Mouse (Mus musculus) ovary, postnatal 36 days (tissue): ENCODE data around the gene Uqcr11.

ENCODE experiments used
- DNase-seq: peaks from one replicate; pipeline ENCODE4 v3.0.0; 2022; ENCODE audit warnings: low spot score, mixed read lengths

The Uqcr11 gene

DNA sequence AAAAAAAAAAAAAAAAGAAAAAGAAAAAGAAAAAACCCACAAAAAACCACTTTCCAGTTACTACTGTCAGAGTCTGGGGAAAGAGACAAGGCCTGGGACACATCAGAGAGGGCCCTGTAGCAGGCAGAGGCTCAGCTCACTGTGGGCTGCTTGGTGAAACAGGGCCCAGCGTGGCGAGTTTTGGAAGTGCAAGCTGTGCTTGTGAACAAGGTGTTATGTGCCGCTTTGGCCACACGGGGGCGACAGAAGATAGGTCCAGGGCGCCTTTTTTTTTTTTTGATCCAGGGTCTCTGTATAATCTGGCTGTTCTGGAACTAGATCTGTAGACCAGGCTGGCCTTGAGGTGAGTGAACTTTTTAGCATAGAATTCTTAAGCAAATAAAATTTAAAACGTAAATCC, 30.5 kb downstream of the Uqcr11 start:
- DNase-seq, result peak; percentile 90

GRCm38 (mm10) chr10:80374063-80374462, 32.6 kb downstream of the Uqcr11 start:
- peak; percentile 64 for DNase-seq

DNA sequence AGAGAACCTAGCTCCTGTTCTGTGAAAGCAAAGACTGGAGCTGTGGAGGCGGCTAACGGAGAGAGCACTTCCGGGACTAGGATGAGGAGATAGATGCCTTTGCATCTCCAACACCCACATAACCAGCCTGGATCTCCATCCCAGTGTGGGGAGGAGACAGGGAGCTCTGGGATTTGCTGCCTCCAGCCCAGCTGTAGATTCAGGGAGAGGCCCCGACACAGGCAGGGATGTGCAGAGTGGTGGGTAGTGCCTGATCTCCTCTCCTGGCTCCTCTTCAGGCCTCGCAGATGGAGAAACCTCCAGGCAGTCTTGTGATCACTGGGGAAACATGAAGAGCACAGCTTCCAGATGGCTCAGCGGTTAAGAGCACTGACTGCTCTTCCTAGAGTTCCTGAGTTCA, 33.9 kb downstream of the Uqcr11 start:
- DNase-seq, result no peak

- no peak for DNase-seq
Measured at GRCm38 (mm10) chr10:80371983-80372382, 34.6 kb downstream of the Uqcr11 start.

- DNase-seq, result peak; percentile 35
Measured at GRCm38 (mm10) chr10:80371411-80371966, 35.1 kb downstream of the Uqcr11 start.

DNA sequence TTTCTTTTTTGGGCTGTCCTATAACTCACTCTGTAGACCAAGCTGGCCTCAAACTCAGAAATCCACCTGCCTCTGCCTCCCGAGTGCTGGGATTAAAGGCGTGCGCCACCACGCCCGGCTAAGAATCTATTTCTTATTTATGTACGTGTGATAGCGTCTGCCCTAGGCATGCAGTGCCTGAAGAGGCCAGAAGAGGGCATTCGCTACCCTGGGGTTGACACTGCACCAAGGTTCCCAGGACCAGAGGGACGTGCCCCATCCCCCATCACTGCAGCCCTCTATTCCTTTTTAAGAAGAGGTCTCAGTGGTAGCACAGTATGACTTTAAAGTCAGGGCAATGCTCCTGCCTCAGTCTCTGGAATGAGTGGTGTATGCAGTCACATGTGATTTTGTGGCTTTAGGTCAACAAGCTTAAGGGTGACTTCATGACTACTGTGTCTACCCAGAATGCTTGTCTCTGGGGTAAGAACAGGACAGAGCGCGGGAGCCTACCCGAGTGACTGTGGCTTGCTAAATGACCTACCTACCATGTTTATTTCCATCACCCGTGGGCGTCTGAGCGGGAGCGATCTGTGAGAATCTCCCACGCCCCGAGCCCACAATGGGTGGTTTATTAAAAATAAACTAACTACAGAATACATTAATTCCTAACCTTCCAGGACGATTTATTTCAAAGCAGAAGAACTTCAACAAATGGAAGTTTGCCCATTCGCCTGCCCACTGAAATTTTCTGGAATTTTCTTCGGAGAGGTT, 36.5 kb downstream of the Uqcr11 start:
- DNase-seq, result no peak

DNA sequence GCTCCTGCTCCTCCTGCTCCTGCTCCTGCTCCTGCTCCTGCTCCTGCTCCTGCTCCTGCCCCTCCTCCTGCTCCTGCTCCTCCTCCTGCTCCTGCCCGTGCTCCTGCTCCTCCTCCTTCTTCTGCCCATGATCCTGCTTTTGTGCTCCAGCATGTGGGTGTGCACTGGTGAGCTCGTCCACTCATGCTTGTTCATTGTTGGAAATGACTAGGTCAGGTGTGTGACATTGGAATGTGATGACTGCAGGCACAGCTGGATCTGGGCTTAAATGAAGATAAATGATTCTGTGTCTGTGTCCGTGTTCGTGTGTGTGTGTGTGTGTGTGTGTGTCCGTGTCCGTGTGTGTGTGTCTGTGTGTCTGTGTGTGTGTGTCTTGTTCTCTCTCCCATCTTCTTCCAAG, 38.2 kb downstream of the Uqcr11 start:
- no peak for DNase-seq

DNA sequence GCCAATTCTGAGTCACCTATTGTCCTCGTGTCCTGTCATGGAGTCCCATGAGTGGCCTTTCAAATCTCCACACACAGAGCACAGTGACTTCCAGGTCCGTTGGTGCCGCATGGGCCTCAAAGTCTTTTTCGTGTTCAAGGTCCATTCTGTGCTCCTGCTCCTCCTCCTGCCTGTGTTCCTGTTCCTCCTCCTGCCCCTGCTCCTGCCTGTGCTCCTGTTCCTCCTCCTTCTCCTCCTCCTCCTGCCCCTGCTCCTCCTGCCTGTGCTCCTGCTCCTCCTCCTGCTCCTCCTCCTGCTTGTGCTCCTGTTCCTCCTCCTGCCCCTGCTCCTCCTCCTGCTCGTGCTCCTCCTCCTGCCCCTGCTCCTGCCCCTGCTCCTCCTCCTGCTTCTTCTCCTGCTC, 38.7 kb downstream of the Uqcr11 start:
- DNase-seq, result no peak

DNA sequence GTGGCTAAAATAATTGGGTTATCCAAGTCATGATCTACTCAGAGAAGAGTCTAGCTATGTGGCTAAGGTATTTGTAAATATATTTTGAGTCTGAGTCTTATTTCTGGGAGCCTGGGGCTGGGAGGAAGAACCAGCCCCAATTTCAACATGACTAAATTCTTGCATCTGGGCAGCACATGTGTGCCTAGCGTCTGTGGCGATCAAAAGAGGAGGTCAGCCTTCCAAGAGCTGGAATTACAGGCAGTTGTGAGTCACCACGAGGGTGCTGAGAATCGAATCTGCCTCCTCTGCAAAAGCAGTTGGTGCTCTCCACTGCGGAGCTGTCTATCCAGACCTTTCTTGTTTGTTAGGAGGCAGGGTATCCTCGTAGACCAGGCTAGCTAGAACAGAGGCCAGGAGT, 40.9 kb downstream of the Uqcr11 start:
- no peak for DNase-seq

DNA sequence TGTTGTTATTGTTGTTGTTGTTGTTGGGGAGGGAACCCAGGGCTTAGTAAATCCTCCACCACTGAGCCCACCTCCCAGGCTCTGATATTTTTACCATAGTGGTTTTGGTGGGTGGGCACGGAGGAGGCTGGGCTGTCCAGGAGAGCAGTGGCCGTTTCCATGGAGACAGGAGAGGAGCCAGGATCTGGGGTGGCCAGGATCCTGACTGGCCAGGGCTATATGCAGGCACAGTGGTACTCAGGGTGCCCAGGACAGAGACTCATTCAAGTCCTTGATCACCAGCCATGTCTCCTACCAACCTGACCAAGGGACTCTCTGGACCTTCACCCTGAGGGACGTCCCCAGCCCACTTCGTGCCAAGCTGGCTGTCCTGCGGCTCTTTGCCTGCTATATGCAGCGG, 42.9 kb downstream of the Uqcr11 start:
- DNase-seq, result no peak

DNA sequence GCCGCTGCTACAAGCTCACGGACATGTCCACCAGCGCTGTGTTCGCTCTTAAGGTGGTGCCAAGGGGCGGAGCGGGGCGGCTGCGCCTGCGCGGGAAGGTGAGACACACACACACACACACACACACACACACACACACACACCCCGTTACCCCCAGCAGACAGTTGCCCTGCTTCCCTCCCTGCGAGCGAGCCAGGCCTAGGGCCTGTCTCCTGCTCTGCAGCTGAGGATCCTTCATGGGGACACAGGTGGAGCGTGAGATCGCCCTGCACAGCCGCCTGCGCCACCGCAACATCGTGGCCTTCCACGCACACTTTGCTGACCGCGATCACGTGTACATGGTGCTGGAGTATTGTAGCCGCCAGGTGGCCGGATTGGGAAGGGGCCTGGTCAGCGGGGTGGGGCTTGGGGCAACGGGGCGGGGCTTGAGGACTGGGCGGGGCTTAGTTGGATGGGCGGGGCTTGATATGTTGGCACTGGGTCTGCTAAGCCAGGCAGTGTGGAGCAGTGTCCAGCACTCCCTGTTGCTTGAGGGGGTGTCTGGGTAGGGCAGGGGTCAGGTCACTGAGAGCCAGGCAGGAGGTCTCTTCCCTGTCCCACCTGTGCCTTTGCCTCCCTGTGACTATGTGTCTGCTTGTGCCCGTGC, 48.5 kb downstream of the Uqcr11 start:
- no peak for DNase-seq

- no peak for DNase-seq
Measured at GRCm38 (mm10) chr10:80357336-80357735, 49.3 kb downstream of the Uqcr11 start.

- no peak for DNase-seq
Measured at GRCm38 (mm10) chr10:80356737-80357136, 49.9 kb downstream of the Uqcr11 start.

- no peak for DNase-seq
Measured at GRCm38 (mm10) chr10:80356001-80356682, 50.5 kb downstream of the Uqcr11 start, which contains the start of gene Plk5. TSS of gene Plk5 (plus strand) at chr10:80356459.

GRCm38 (mm10) chr10:80355431-80355830, 51.2 kb downstream of the Uqcr11 start:
- no peak for DNase-seq
